Mouse (Mus musculus) hindbrain, embryonic 13.5 days (tissue): ENCODE measurements around the gene Olfr582. TPM values are rescaled to one million over a fixed set of nuclear protein-coding genes. Genes with fewer than 3 reads are reported as not detected.

Experiments
- ATAC-seq: fragments of 200-750 bp; cut with Nextera tagmentation; 2 replicates; pipeline ENCODE4 v1.8.0; 2017; ENCODE audit warnings: moderate TSS enrichment; ENCODE audit not compliant: low FRiP score
- H3K27ac ChIP-seq: fragments of 300-500 bp; sonication (generic); 2 replicates; pipeline ENCODE4 v1.5.1; 2015; ENCODE audit warnings: inconsistent platforms, mild to moderate bottlenecking, moderate library complexity
- H3K27me3 ChIP-seq: fragments of 300-500 bp; sonication (generic); 2 replicates; pipeline ENCODE4 v1.6.1; 2015; ENCODE audit warnings: mild to moderate bottlenecking, inconsistent platforms
- H3K36me3 ChIP-seq: fragments of 300-500 bp; sonication (generic); 2 replicates; pipeline ENCODE4 v1.6.1; 2015; ENCODE audit warnings: mild to moderate bottlenecking, inconsistent platforms
- H3K4me1 ChIP-seq: fragments of 300-500 bp; sonication (generic); replicated peaks from 2 replicates; pipeline ENCODE4 v1.6.1; 2015; ENCODE audit warnings: inconsistent platforms
- H3K4me2 ChIP-seq: fragments of 300-500 bp; sonication (generic); 2 replicates; pipeline ENCODE4 v1.6.1; 2015; ENCODE audit warnings: inconsistent platforms, mild to moderate bottlenecking, moderate library complexity
- H3K4me3 ChIP-seq: fragments of 300-500 bp; sonication (generic); 2 replicates; pipeline ENCODE4 v1.5.1; 2015; ENCODE audit warnings: mild to moderate bottlenecking, inconsistent platforms
- H3K9ac ChIP-seq: fragments of 300-500 bp; sonication (generic); 2 replicates; pipeline ENCODE4 v1.6.1; 2015; ENCODE audit warnings: mild to moderate bottlenecking, inconsistent platforms
- H3K9me3 ChIP-seq: fragments of 300-500 bp; sonication (generic); 2 replicates; pipeline ENCODE4 v1.6.1; 2016; ENCODE audit warnings: inconsistent platforms
- WGBS: fragments of 180-500 bp; shearing (Covaris S2); methylation state at CpG from one replicate; pipeline ENCODE4 v1.1.7; 2015; 5-methylcytosine and 5-hydroxymethylcytosine counted together
- polyA plus RNA-seq: library from polyadenylated mRNA; unstranded; fragments of >200 nt; fragmentation: Nextera tagmentation; extraction: Ambion mirVana; gene quantifications from 2 replicates; pipeline ENCODE4 v1.2.1, GENCODE M21; 2015

Gene Olfr582
- polyA plus RNA-seq = not detected in 2 replicates

- Histone ChIP-seq H3K4me3 (no peak within 1 kb of the TSS), H3K36me3 (no peaks in the 10 kb centered on the region), H3K4me2 (no peak within 1 kb of the TSS), H3K9ac (no peak within 1 kb of the TSS), H3K9me3 (no peaks in the 10 kb centered on the region), H3K4me1 (no peaks in the 10 kb centered on the region), H3K27ac (no peak within 1 kb of the TSS), H3K27me3 (no peaks in the 10 kb centered on the region)
- no peak for ATAC-seq
Observed at GRCm38 (mm10) chr7:103037724-103038123, at the start of gene Olfr582. Gene Olfr582 (plus strand): TSS chr7:103038024.

- Histone ChIP-seq H3K36me3 (no peaks in the 10 kb centered on the region), H3K27ac (no peak within 1 kb of the TSS), H3K9ac (no peak within 1 kb of the TSS), H3K4me2 (no peak within 1 kb of the TSS), H3K27me3 (no peaks in the 10 kb centered on the region), H3K9me3 (no peaks in the 10 kb centered on the region), H3K4me1 (no peaks in the 10 kb centered on the region), H3K4me3 (no peak within 1 kb of the TSS)
- 80% methylated on average over 3 of the region's 3 CpGs for WGBS
- ATAC-seq = no peak
Observed at GRCm38 (mm10) chr7:102989224-102989623, 48.6 kb upstream of the Olfr582 start, which contains the start of gene Olfr578. Gene Olfr578 (minus strand): TSS chr7:102989324.

- Histone ChIP-seq H3K27me3 (no peaks in the 10 kb centered on the region), H3K4me2 (no peak within 1 kb of the TSS), H3K9me3 (no peaks in the 10 kb centered on the region), H3K36me3 (no peaks in the 10 kb centered on the region), H3K4me3 (no peak within 1 kb of the TSS), H3K27ac (no peak within 1 kb of the TSS), H3K4me1 (no peaks in the 10 kb centered on the region), H3K9ac (no peak within 1 kb of the TSS)
- WGBS = 92% methylated on average over 1 of the region's 1 CpGs
- ATAC-seq = no peak
Observed at GRCm38 (mm10) chr7:103051000-103051399, 13.2 kb downstream of the Olfr582 start, which contains the start of gene Olfr583. Gene Olfr583 (plus strand): TSS chr7:103051300.

- no peak within 1 kb of the TSS for H3K4me3 ChIP-seq
- WGBS = 80% methylated on average over 1 of the region's 1 CpGs
- H3K9me3 ChIP-seq = peaks cover 13% of the 10 kb centered on the region
- no peak for ATAC-seq
- no peak within 1 kb of the TSS for H3K9ac ChIP-seq
- no peaks in the 10 kb centered on the region for H3K36me3 ChIP-seq
- H3K27ac ChIP-seq = no peak within 1 kb of the TSS
- H3K4me1 ChIP-seq = no peaks in the 10 kb centered on the region
- H3K4me2 ChIP-seq = no peak within 1 kb of the TSS
- no peaks in the 10 kb centered on the region for H3K27me3 ChIP-seq
Observed at GRCm38 (mm10) chr7:103081585-103081984, 43.8 kb downstream of the Olfr582 start, which contains the start of gene Olfr584. Gene Olfr584 (plus strand): TSS chr7:103081885.

Other genes with a start within 250 kb of the Olfr582 start
- gene Olfr564, start 234.5 kb upstream of the Olfr582 start, polyA plus RNA-seq = not detected in 2 replicates
- not detected in 2 replicates for gene Olfr566, start 179.3 kb upstream of the Olfr582 start, polyA plus RNA-seq
- gene Olfr568, start 160.9 kb upstream of the Olfr582 start, polyA plus RNA-seq = not detected in 2 replicates
- not detected in 2 replicates for gene Olfr569, start 147.1 kb upstream of the Olfr582 start, polyA plus RNA-seq
- gene Olfr570, start 143.4 kb upstream of the Olfr582 start, polyA plus RNA-seq = not detected in 2 replicates
- gene Olfr571, start 120.5 kb upstream of the Olfr582 start, polyA plus RNA-seq = not detected in 2 replicates
- not detected in 2 replicates for gene Olfr572, start 113.6 kb upstream of the Olfr582 start, polyA plus RNA-seq
- not detected in 2 replicates for gene Olfr573-ps1, start 95.4 kb upstream of the Olfr582 start, polyA plus RNA-seq
- not detected in 2 replicates for gene Olfr574, start 89.6 kb upstream of the Olfr582 start, polyA plus RNA-seq
- gene Olfr575, start 79.2 kb upstream of the Olfr582 start, polyA plus RNA-seq = not detected in 2 replicates
- not detected in 2 replicates for gene Olfr576, start 75.4 kb upstream of the Olfr582 start, polyA plus RNA-seq
- gene Olfr577, start 62.1 kb upstream of the Olfr582 start, polyA plus RNA-seq = not detected in 2 replicates
- gene Olfr578, start 48.7 kb upstream of the Olfr582 start, polyA plus RNA-seq = not detected in 2 replicates
- gene Olfr583, start 13.3 kb downstream of the Olfr582 start, polyA plus RNA-seq = not detected in 2 replicates
- gene Olfr584, start 43.9 kb downstream of the Olfr582 start, polyA plus RNA-seq = not detected in 2 replicates
- not detected in 2 replicates for gene Olfr585, start 59.7 kb downstream of the Olfr582 start, polyA plus RNA-seq
- not detected in 2 replicates for gene Olfr586, start 87.6 kb downstream of the Olfr582 start, polyA plus RNA-seq
- not detected in 2 replicates for gene Olfr588-ps1, start 102.9 kb downstream of the Olfr582 start, polyA plus RNA-seq
- not detected in 2 replicates for gene Olfr589, start 118.3 kb downstream of the Olfr582 start, polyA plus RNA-seq
- not detected in 2 replicates for gene Olfr591, start 140.3 kb downstream of the Olfr582 start, polyA plus RNA-seq
- gene Olfr592, start 146.8 kb downstream of the Olfr582 start, polyA plus RNA-seq = not detected in 2 replicates
- gene Olfr593, start 173.8 kb downstream of the Olfr582 start, polyA plus RNA-seq = not detected in 2 replicates
- not detected in 2 replicates for gene Olfr594, start 179.0 kb downstream of the Olfr582 start, polyA plus RNA-seq
- gene Usp17ld, start 214.5 kb downstream of the Olfr582 start, polyA plus RNA-seq = not detected in 2 replicates